Mouse (Mus musculus) kidney, embryonic 15.5 days (tissue): ENCODE data around the gene Mob1b. TPM values are rescaled to one million over a fixed set of nuclear protein-coding genes. Genes with fewer than 3 reads are reported as not detected.

Experiments
- ATAC-seq: fragments of 200-750 bp; cut with Nextera tagmentation; replicated peaks from 2 replicates; pipeline ENCODE4 v1.8.0; 2017; ENCODE audit warnings: moderate TSS enrichment; ENCODE audit not compliant: low FRiP score
- H3K27ac ChIP-seq: fragments of 300-500 bp; sonication (generic); 2 replicates; pipeline ENCODE4 v1.5.1; 2015; ENCODE audit warnings: mild to moderate bottlenecking, inconsistent platforms
- H3K27me3 ChIP-seq: fragments of 300-500 bp; sonication (generic); 2 replicates; pipeline ENCODE4 v1.6.1; 2015; ENCODE audit warnings: inconsistent platforms
- H3K36me3 ChIP-seq: fragments of 300-500 bp; sonication (generic); 2 replicates; pipeline ENCODE4 v1.6.1; 2015; ENCODE audit warnings: inconsistent platforms
- H3K4me1 ChIP-seq: fragments of 300-500 bp; sonication (generic); 2 replicates; pipeline ENCODE4 v1.6.1; 2015; ENCODE audit warnings: inconsistent platforms
- H3K4me2 ChIP-seq: fragments of 300-500 bp; sonication (generic); 2 replicates; pipeline ENCODE4 v1.6.1; 2015; ENCODE audit warnings: moderate library complexity, mild to moderate bottlenecking, inconsistent platforms
- H3K4me3 ChIP-seq: fragments of 300-500 bp; sonication (generic); replicated peaks from 2 replicates; pipeline ENCODE4 v1.5.1; 2015; ENCODE audit warnings: mild to moderate bottlenecking, inconsistent platforms
- H3K9ac ChIP-seq: fragments of 300-500 bp; sonication (generic); 2 replicates; pipeline ENCODE4 v1.6.1; 2015; ENCODE audit warnings: mild to moderate bottlenecking, inconsistent platforms
- H3K9me3 ChIP-seq: fragments of 300-500 bp; sonication (generic); replicated peaks from 2 replicates; pipeline ENCODE4 v1.6.1; 2016; ENCODE audit warnings: inconsistent platforms
- WGBS: fragments of 180-500 bp; shearing (Covaris S2); methylation state at CpG from one replicate; pipeline ENCODE4 v1.1.7; 2015; ENCODE audit warnings: mixed read lengths; 5-methylcytosine and 5-hydroxymethylcytosine counted together
- polyA plus RNA-seq: library from polyadenylated mRNA; unstranded; fragments of >200 nt; fragmentation: Nextera tagmentation; extraction: Ambion mirVana; gene quantifications from 2 replicates; pipeline ENCODE4 v1.2.1, GENCODE M21; 2015

Mob1b gene
- polyA plus RNA-seq, result 10.1 and 12.1 TPM in 2 replicates

GRCm38 (mm10) chr5:88720116-88721002 is at the start of gene Mob1b:
Gene Mob1b (plus strand): TSS chr5:88720855.
- H3K9ac ChIP-seq, result peak within 1 kb of the TSS; percentile 99
- no peaks in the 10 kb centered on the region for H3K27me3 ChIP-seq
- peak within 1 kb of the TSS; percentile 88 for H3K4me2 ChIP-seq
- WGBS, result under 1% methylated on average over 54 of the region's 54 CpGs
- H3K4me3 ChIP-seq, result peak within 1 kb of the TSS; percentile 99
- H3K36me3 ChIP-seq, result no peaks in the 10 kb centered on the region
- peak; percentile 97 for ATAC-seq
- H3K4me1 ChIP-seq, result peaks cover 25% of the 10 kb centered on the region
- no peaks in the 10 kb centered on the region for H3K9me3 ChIP-seq
- peak within 1 kb of the TSS; percentile 98 for H3K27ac ChIP-seq

- peak overlapping the region; percentile 77 for H3K4me2 ChIP-seq
- WGBS, result under 1% methylated on average over 40 of the region's 47 CpGs
- peaks cover 18% of the 10 kb centered on the region for H3K4me1 ChIP-seq
- peak overlapping the region; percentile 96 for H3K27ac ChIP-seq
- peaks cover 33% of the 10 kb centered on the region for H3K36me3 ChIP-seq
- ATAC-seq, result peak; percentile 40; the same call in 1 of the 2 replicates
- no peaks in the 10 kb centered on the region for H3K9me3 ChIP-seq
- H3K4me3 ChIP-seq, result peak overlapping the region; percentile 97
- no peaks in the 10 kb centered on the region for H3K27me3 ChIP-seq
- H3K9ac ChIP-seq, result peak overlapping the region; percentile 99
These were observed 45.8 kb upstream of the Mob1b start for GRCm38 (mm10) chr5:88674703-88675442.

GRCm38 (mm10) chr5:88675443-88676387 is 44.9 kb upstream of the Mob1b start, which contains the start of gene Grsf1:
Gene Grsf1 (minus strand): TSS chr5:88676171.
- ATAC-seq, result peak; percentile 96
- WGBS, result under 1% methylated on average over 123 of the region's 127 CpGs

GRCm38 (mm10) chr5:88678929-88679328 is 41.7 kb upstream of the Mob1b start:
- Histone ChIP-seq H3K4me1 (peaks cover 11% of the 10 kb centered on the region), H3K4me3 (no peak overlapping the region), H3K36me3 (no peaks in the 10 kb centered on the region), H3K4me2 (no peak overlapping the region), H3K9me3 (no peaks in the 10 kb centered on the region), H3K27me3 (peaks cover 6% of the 10 kb centered on the region), H3K27ac (no peak overlapping the region), H3K9ac (no peak overlapping the region)
- WGBS, result 40% methylated on average over 7 of the region's 7 CpGs
- ATAC-seq, result no peak

More at GRCm38 (mm10) chr5:88675443-88676387, 44.9 kb upstream of the Mob1b start, which contains the start of gene Grsf1:
- peak within 1 kb of the TSS; percentile 77 for H3K4me2 ChIP-seq
- peak within 1 kb of the TSS; percentile 97 for H3K4me3 ChIP-seq
- H3K27ac ChIP-seq, result peak within 1 kb of the TSS; percentile 96
- H3K4me1 ChIP-seq, result peaks cover 18% of the 10 kb centered on the region
- no peaks in the 10 kb centered on the region for H3K27me3 ChIP-seq
- no peaks in the 10 kb centered on the region for H3K9me3 ChIP-seq
- peak within 1 kb of the TSS; percentile 99 for H3K9ac ChIP-seq
- peaks cover 24% of the 10 kb centered on the region for H3K36me3 ChIP-seq

- no peaks in the 10 kb centered on the region for H3K9me3 ChIP-seq
- no peak for ATAC-seq
- H3K9ac ChIP-seq, result no peak overlapping the region
- H3K4me1 ChIP-seq, result peaks cover 7% of the 10 kb centered on the region
- WGBS, result 12% methylated on average over 6 of the region's 6 CpGs
- no peak overlapping the region for H3K4me3 ChIP-seq
- H3K27me3 ChIP-seq, result peaks cover 9% of the 10 kb centered on the region
- H3K4me2 ChIP-seq, result no peak overlapping the region
- no peak overlapping the region for H3K27ac ChIP-seq
- H3K36me3 ChIP-seq, result no peaks in the 10 kb centered on the region
These were observed 41.3 kb upstream of the Mob1b start for GRCm38 (mm10) chr5:88679341-88679740.

GRCm38 (mm10) chr5:88680567-88680966 is 40.1 kb upstream of the Mob1b start:
- H3K9me3 ChIP-seq, result no peaks in the 10 kb centered on the region
- no peaks in the 10 kb centered on the region for H3K36me3 ChIP-seq
- H3K27me3 ChIP-seq, result peaks cover 21% of the 10 kb centered on the region
- H3K9ac ChIP-seq, result no peak overlapping the region
- H3K4me1 ChIP-seq, result 0 out of 2 replicates have a peak, but pooled peaks cover 2% of the 10 kb centered on the region
- no peak for ATAC-seq
- no peak overlapping the region for H3K27ac ChIP-seq
- WGBS, result 84% methylated on average over 6 of the region's 6 CpGs
- H3K4me2 ChIP-seq, result no peak overlapping the region
- H3K4me3 ChIP-seq, result no peak overlapping the region

GRCm38 (mm10) chr5:88683706-88684105 is 36.9 kb upstream of the Mob1b start:
- ATAC-seq, result no peak

GRCm38 (mm10) chr5:88684226-88684625 is 36.4 kb upstream of the Mob1b start:
- no peak for ATAC-seq
- Histone ChIP-seq H3K36me3 (no peaks in the 10 kb centered on the region), H3K27me3 (peaks cover 27% of the 10 kb centered on the region), H3K27ac (no peak overlapping the region), H3K9ac (no peak overlapping the region), H3K9me3 (no peaks in the 10 kb centered on the region), H3K4me2 (no peak overlapping the region), H3K4me1 (no peaks in the 10 kb centered on the region), H3K4me3 (no peak overlapping the region)
- 8% methylated on average over 3 of the region's 3 CpGs for WGBS

More at GRCm38 (mm10) chr5:88683706-88684105, 36.9 kb upstream of the Mob1b start:
- H3K4me2 ChIP-seq, result no peak overlapping the region
- H3K27me3 ChIP-seq, result peaks cover 27% of the 10 kb centered on the region
- H3K36me3 ChIP-seq, result no peaks in the 10 kb centered on the region
- no peak overlapping the region for H3K27ac ChIP-seq
- no peak overlapping the region for H3K4me3 ChIP-seq
- H3K9me3 ChIP-seq, result no peaks in the 10 kb centered on the region
- H3K9ac ChIP-seq, result no peak overlapping the region
- H3K4me1 ChIP-seq, result no peaks in the 10 kb centered on the region
- 58% methylated on average over 9 of the region's 9 CpGs for WGBS

GRCm38 (mm10) chr5:88685306-88685705 is 35.3 kb upstream of the Mob1b start:
- Histone ChIP-seq H3K9me3 (no peaks in the 10 kb centered on the region), H3K36me3 (no peaks in the 10 kb centered on the region), H3K27ac (no peak overlapping the region), H3K27me3 (peaks cover 27% of the 10 kb centered on the region), H3K9ac (no peak overlapping the region), H3K4me3 (no peak overlapping the region), H3K4me2 (no peak overlapping the region), H3K4me1 (no peaks in the 10 kb centered on the region)
- WGBS, result 3% methylated on average over 6 of the region's 6 CpGs
- ATAC-seq, result no peak

GRCm38 (mm10) chr5:88685745-88686299 is 34.8 kb upstream of the Mob1b start:
- Histone ChIP-seq H3K27me3 (peaks cover 27% of the 10 kb centered on the region), H3K4me2 (no peak overlapping the region), H3K9ac (no peak overlapping the region), H3K4me3 (no peak overlapping the region), H3K4me1 (no peaks in the 10 kb centered on the region), H3K36me3 (no peaks in the 10 kb centered on the region), H3K9me3 (no peaks in the 10 kb centered on the region), H3K27ac (no peak overlapping the region)
- WGBS, result 52% methylated on average over 6 of the region's 6 CpGs
- no peak for ATAC-seq

GRCm38 (mm10) chr5:88687996-88688406 is 32.7 kb upstream of the Mob1b start:
- H3K27ac ChIP-seq, result no peak overlapping the region
- H3K4me1 ChIP-seq, result no peaks in the 10 kb centered on the region
- no peak for ATAC-seq
- no peaks in the 10 kb centered on the region for H3K36me3 ChIP-seq
- no peak overlapping the region for H3K4me2 ChIP-seq
- peaks cover 27% of the 10 kb centered on the region for H3K27me3 ChIP-seq
- no peak overlapping the region for H3K9ac ChIP-seq
- WGBS, result 83% methylated on average over 8 of the region's 8 CpGs
- H3K9me3 ChIP-seq, result no peaks in the 10 kb centered on the region
- H3K4me3 ChIP-seq, result no peak overlapping the region
